Mouse (Mus musculus): ENCODE measurements around the gene Hnrnpk. TPM values are rescaled to one million over a fixed set of nuclear protein-coding genes. Genes with fewer than 3 reads are reported as not detected.
A peak's percentile ranks its signal among the peaks of the same experiment; 100 is the strongest.
"Not testable (repeated sequence)": the region's sequence is repeated elsewhere in the genome, so short reads cannot be mapped to it uniquely, and the experiment has no call there.

Hnrnpk gene
- polyA plus RNA-seq, 1 experiment from 2014 or later, result 1,694 TPM

DNA sequence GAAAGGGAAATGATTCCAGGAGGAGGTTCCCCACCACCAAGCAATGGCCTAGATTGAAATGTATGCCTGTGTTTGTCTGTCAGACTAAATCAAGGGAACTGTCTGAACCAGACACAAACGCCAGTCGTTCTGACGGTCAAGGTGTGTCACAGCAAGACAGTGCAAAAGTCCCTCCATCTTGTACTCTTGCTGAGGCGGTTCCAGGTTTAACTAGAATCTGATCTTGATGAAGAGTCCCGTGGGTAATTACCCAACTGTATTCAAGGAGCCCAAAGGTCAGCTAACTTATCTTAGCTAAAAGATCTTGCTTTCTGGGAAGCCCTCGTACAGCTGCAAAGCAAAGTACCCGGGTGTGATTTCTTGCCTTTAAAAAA is 17.6 kb downstream of the Hnrnpk start:
- Histone ChIP-seq H3K36me3 (peaks cover 31% of the 10 kb centered on the region), H3K4me1 (replicated peaks) (peaks cover 13% of the 10 kb centered on the region), H3K4me3 (peak overlapping the region; percentile 79), H3K4me2 (peak overlapping the region; percentile 92), H3K9ac (peak overlapping the region; percentile 83), H3K27ac (peak overlapping the region; percentile 40; the same call in 1 of the 2 replicates), H3K27me3 (no peaks in the 10 kb centered on the region), H3K9me3 (peaks cover 10% of the 10 kb centered on the region)
- no peak for ATAC-seq (ENCODE audit: low FRiP score)
- WGBS, result 85% methylated on average over 7 of the region's 7 CpGs

DNA sequence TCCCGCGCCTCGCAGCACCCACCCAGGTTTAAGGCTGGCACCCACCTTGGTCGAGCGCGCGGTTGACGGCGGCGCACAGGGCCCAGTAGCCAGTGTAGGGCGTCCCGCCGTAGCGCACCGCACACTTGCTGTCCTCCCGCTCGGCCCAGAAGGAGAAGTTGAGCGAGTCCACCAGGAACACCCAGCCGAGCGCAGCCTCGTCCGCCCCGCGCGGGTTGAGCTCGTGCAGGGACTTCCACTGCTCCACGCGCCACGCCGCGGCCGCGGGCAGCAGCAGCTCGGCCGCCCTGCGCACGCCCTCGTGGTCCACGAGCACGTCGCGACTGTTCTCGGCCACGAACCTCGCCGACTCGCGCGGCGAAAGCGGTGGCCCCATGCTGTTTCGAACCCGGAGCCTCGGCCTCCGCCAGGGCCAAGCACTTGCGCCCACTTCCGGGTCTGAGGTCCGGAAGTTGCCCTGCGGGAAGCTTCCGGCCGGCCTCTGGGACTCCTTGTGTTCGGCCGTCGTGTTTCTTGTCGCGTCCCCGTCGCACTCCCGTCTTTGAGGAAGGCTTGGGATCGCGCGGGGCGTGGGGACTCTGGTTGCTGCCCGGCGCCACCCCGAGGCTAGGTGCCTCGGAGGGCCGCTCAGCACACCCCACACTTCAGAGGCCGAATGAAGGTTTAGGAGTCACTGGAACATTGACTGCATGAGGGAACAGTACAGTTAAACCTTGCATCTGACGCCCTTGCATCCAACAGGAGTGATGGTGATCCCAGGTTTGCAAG is 18.2 kb downstream of the Hnrnpk start, which contains the start of gene 2210016F16Rik:
2210016F16Rik (minus strand) TSS at position 447 of the 768 bp plus-strand sequence.
- ATAC-seq (ENCODE audit: low FRiP score), result peak; percentile 83
- H3K27ac ChIP-seq, result peak within 1 kb of the TSS; percentile 40; the same call in 1 of the 2 replicates

DNA sequence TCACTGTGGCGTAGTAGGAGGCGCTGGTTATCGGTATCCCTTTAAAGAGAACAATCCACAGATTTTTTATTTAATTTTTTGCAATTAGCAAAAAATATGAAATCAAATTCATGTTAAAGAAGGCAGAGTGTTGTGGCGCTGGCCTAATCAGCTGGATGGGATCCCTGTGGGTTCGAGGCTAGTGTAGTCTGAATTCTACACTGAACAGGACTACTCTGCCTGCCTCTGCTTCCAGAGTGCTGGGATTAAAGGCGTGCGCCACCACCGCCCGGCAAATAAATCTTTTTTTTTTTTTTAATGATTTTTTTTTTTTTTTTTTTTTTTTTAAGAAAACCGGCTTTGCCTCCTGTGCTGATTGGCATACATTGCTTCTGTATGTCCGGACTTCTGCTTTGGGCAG is 18.8 kb downstream of the Hnrnpk start:
- peaks cover 13% of the 10 kb centered on the region for H3K4me1 ChIP-seq (replicated peaks)
- ATAC-seq (ENCODE audit: low FRiP score), result 0 out of 2 replicates have a peak, but pooled peaks have one; percentile 29
- H3K27ac ChIP-seq, result no peak overlapping the region
- H3K4me3 ChIP-seq, result peak overlapping the region; percentile 79
- no peaks in the 10 kb centered on the region for H3K27me3 ChIP-seq
- H3K9ac ChIP-seq, result peak overlapping the region; percentile 83
- WGBS, result 48% methylated on average over 11 of the region's 11 CpGs
- peaks cover 33% of the 10 kb centered on the region for H3K36me3 ChIP-seq
- peak overlapping the region; percentile 92 for H3K4me2 ChIP-seq
- H3K9me3 ChIP-seq, result peaks cover 15% of the 10 kb centered on the region

More for the DNA sequence above, 18.2 kb downstream of the Hnrnpk start, which contains the start of gene 2210016F16Rik:
- peak within 1 kb of the TSS; percentile 79 for H3K4me3 ChIP-seq
- H3K27me3 ChIP-seq, result no peaks in the 10 kb centered on the region
- H3K9ac ChIP-seq, result peak within 1 kb of the TSS; percentile 83
- peaks cover 13% of the 10 kb centered on the region for H3K9me3 ChIP-seq
- H3K4me2 ChIP-seq, result peak within 1 kb of the TSS; percentile 92
- peaks cover 13% of the 10 kb centered on the region for H3K4me1 ChIP-seq (replicated peaks)
- peaks cover 31% of the 10 kb centered on the region for H3K36me3 ChIP-seq
- 3% methylated on average over 80 of the region's 80 CpGs for WGBS

DNA sequence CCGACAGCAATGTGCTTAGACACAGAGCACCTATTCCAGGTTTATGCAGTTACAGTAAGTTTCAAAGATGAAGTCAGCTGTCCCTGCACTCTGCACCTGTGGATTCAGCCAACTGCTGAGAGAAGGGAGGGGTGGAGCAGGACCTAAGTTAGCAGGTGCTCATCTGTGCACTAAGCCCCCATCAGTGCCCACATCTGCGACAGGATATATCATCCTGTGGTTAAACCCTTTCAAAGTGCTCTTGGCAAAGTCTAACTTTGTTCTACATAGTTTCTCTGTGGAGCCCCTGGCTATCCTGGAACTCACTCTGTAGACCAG is 30.0 kb downstream of the Hnrnpk start:
- Histone ChIP-seq H3K9ac (no peak overlapping the region), H3K27ac (no peak overlapping the region), H3K9me3 (peaks cover 10% of the 10 kb centered on the region; the same call in 1 of the 2 replicates), H3K4me3 (no peak overlapping the region), H3K27me3 (no peaks in the 10 kb centered on the region), H3K36me3 (no peaks in the 10 kb centered on the region), H3K4me2 (no peak overlapping the region), H3K4me1 (replicated peaks) (no peaks in the 10 kb centered on the region)
- WGBS, result 91% methylated on average over 2 of the region's 2 CpGs
- no peak for ATAC-seq (ENCODE audit: low FRiP score)

DNA sequence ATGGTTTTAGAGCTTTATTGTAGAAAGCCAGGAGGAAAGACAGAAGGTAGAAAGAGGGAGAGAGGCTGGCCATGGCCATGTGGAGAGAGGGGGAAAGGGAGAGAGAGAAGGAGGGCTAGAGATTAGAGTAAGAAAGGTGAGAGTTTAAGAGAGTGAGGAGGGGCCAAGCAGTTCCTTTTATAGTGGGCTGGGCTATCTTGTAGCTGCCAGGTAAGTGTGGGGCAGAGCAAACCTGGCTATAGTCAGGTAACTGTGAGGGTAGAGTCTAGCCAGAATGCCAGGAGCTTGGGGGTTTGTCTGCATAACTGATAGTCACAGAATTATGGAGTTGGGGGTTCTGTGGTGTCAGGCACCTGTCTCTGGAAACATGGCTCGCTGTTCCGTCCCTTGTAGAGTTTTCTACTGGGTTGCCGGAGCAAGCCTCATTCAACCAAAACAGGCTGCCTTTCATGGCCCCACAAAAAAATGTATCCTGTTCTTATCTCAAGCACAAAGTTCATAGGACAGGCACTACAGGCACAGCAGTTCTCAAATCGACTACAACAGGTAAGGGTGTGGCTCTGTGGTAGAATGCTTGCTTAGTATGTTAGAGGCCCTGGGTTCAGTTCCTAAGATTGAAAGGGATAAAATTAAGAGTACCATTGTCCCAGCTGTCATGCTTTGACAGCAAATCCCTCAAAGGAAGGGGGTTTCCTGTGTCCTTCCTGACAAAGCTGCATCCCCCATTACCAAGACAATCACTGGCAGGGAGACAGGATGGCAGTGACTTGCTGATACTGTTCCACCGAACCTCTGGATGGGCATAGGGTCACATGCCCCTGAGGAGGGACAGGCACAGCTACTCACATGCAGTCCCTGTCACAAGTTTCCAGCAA is 30.6 kb downstream of the Hnrnpk start:
- H3K36me3 ChIP-seq, result no peaks in the 10 kb centered on the region
- H3K27me3 ChIP-seq, result no peaks in the 10 kb centered on the region
- H3K9me3 ChIP-seq, result peaks cover 10% of the 10 kb centered on the region; the same call in 1 of the 2 replicates
- no peak for ATAC-seq (ENCODE audit: low FRiP score)
- H3K4me2 ChIP-seq, result no peak overlapping the region
- H3K4me3 ChIP-seq, result no peak overlapping the region
- 79% methylated on average over 5 of the region's 5 CpGs for WGBS
- H3K9ac ChIP-seq, result no peak overlapping the region
- H3K27ac ChIP-seq, result no peak overlapping the region
- no peaks in the 10 kb centered on the region for H3K4me1 ChIP-seq (replicated peaks)

DNA sequence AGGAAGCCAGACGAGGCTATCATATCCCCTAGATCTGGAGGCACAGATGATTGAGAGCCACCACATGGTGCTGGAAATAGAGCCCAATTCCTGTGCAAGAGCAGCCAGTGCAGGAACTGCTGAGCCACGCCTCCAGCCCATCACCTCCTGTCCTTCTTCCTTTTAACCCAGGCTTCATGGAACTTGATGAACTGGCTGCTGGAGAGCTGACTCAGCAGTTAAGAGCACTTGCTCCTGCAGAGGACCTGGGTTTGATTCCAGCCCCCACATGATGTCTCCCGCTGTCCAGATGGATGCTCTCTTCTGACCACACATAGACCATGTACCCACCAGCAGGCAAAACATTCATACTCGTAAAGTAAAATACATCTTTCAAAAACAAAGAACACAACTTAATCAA is 34.3 kb downstream of the Hnrnpk start:
- no peak overlapping the region for H3K4me2 ChIP-seq
- no peak overlapping the region for H3K9ac ChIP-seq
- H3K4me3 ChIP-seq, result no peak overlapping the region
- 74% methylated on average over 4 of the region's 4 CpGs for WGBS
- H3K9me3 ChIP-seq, result no peaks in the 10 kb centered on the region
- H3K4me1 ChIP-seq (replicated peaks), result no peaks in the 10 kb centered on the region
- ATAC-seq (ENCODE audit: low FRiP score), result no peak
- no peaks in the 10 kb centered on the region for H3K36me3 ChIP-seq
- no peak overlapping the region for H3K27ac ChIP-seq
- H3K27me3 ChIP-seq, result no peaks in the 10 kb centered on the region

DNA sequence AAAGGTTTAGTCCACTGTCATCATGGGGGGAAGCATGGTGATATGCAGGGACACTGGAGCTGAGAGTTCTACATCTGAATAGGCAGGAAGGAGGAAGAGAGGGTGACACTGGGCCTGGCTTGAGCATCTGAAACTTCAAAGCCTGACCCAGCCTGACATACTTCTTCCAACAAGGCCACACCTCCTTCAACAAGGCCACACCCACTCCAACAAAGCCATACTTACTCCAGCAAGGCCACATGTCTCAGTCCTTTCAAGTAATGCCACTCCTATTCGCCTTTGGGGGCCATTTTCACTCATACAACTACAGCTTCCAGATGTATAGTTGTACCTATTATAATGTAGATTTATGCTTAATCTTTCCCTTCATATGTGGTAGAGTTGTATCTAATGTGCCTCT is 35.5 kb downstream of the Hnrnpk start:
- Histone ChIP-seq H3K27me3 (no peaks in the 10 kb centered on the region), H3K4me2 (no peak overlapping the region), H3K4me1 (replicated peaks) (no peaks in the 10 kb centered on the region), H3K9ac (no peak overlapping the region), H3K9me3 (no peaks in the 10 kb centered on the region), H3K4me3 (no peak overlapping the region), H3K27ac (no peak overlapping the region), H3K36me3 (no peaks in the 10 kb centered on the region)
- 69% methylated on average over 1 of the region's 1 CpGs for WGBS
- no peak for ATAC-seq (ENCODE audit: low FRiP score)

DNA sequence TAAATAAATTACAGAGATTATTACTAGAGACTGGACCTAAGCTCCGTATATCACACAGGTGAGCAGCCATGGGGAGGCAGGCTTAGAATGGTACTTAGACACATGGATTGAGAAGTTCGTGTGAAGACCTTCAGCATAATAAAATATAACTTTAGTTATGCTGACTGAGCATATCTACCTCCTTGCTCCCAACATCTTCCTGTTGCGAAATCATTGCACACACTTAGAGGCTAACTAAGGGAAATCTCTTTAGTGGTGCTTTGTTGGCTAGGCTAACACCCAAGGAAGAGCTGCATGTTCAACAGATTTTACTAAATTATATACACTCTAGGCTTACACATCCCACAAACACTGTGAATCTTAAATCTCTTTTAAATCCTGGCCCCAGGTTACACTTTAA is 36.8 kb downstream of the Hnrnpk start:
- no peak overlapping the region for H3K4me3 ChIP-seq
- no peaks in the 10 kb centered on the region for H3K27me3 ChIP-seq
- H3K36me3 ChIP-seq, result no peaks in the 10 kb centered on the region
- no peak overlapping the region for H3K27ac ChIP-seq
- H3K4me1 ChIP-seq (replicated peaks), result no peaks in the 10 kb centered on the region
- 88% methylated on average over 3 of the region's 3 CpGs for WGBS
- H3K4me2 ChIP-seq, result no peak overlapping the region
- 0 out of 2 replicates have a peak, but pooled peaks cover 4% of the 10 kb centered on the region for H3K9me3 ChIP-seq
- no peak overlapping the region for H3K9ac ChIP-seq
- ATAC-seq (ENCODE audit: low FRiP score), result no peak

DNA sequence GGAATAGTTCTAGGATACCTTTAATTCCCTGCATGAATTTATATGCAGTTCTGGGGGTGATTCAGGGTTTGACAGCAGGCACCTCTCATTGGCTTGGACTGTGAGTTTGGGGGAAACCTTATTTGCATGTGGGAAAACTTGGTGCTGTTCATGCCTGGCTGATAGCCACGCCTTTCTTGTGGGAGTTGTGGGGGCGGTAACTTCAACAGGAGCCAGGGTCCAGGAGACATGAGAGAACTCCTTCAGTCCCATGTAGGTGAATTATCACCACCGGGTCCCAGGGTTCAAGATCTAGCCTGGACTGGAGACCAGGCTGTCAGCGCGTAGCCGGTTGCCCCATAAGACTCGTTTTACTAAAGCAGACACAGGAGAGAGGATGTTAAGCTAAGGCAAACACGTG is 38.0 kb downstream of the Hnrnpk start:
- not testable (repeated sequence) for H3K4me2 ChIP-seq; H3K27ac ChIP-seq; H3K9me3 ChIP-seq; H3K4me1 ChIP-seq (replicated peaks); ATAC-seq (ENCODE audit: low FRiP score); H3K4me3 ChIP-seq; H3K36me3 ChIP-seq; H3K27me3 ChIP-seq; H3K9ac ChIP-seq
- 86% methylated on average over 8 of the region's 8 CpGs for WGBS

DNA sequence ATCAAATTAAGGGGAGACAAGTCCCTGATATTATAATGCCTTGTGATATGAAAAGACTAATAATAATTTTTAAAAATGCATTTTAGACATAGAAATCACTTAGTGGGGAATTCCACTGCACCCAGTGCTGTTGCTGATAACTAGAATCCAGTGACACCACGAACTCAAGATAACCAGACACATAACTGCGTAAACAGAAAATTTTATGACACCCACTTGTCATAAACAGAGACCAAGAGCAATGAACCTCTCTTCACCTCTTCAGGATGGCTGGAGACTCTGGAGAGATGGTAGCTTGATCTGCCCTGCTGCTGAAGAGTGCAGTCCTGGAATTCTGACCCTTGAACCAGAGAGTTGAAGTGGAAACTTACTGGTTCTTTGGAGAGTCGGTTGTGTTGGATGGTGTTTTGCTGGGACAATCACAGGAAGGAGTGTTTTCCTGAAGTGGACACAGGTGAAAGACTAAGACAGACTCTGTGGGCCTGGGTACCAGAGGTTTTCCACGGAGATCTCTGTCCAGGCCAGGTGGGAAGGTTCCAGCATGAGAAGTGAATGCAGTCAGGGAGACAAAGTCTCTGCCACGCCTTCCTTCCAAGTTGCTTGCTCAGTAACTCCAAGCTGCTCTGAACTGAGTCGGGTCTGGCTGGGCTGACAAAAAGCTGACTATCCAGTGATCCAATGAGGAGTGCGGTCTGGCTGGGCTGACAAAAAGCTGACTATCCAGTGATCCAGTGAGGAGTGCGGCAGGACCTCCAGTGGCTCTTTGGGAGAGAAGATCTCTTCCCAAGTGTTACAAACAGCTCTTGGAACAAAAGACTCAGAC is 38.6 kb downstream of the Hnrnpk start:
- ATAC-seq (ENCODE audit: low FRiP score), result no peak
- WGBS, result 81% methylated on average over 8 of the region's 8 CpGs
- Histone ChIP-seq H3K9me3 (0 out of 2 replicates have a peak, but pooled peaks cover 4% of the 10 kb centered on the region), H3K4me3 (no peak overlapping the region), H3K27me3 (no peaks in the 10 kb centered on the region), H3K36me3 (no peaks in the 10 kb centered on the region), H3K4me1 (replicated peaks) (no peaks in the 10 kb centered on the region), H3K9ac (no peak overlapping the region), H3K27ac (no peak overlapping the region), H3K4me2 (no peak overlapping the region)

DNA sequence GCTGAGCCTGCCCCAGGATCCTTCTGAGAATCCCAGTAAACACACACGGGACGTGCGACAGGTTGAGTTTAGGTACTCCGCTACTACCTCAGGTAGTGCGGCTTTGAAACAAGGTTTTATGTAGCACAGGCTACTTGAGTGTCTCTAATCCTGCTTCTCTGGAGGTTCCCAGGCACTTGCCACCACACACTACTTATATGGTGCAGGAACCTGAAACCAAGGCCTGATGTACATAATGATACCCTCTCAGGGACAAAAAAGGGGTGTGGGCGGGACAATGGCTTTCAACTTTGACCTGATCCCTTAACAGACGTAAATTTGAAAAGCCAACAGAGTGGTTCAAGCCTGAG is 43.9 kb downstream of the Hnrnpk start:
- Histone ChIP-seq H3K4me2 (peak overlapping the region; percentile 90), H3K9ac (peak overlapping the region; percentile 80; the same call in 1 of the 2 replicates), H3K4me1 (replicated peaks) (peaks cover 3% of the 10 kb centered on the region), H3K36me3 (no peaks in the 10 kb centered on the region), H3K4me3 (peak overlapping the region; percentile 70), H3K27me3 (peaks cover 8% of the 10 kb centered on the region; the same call in 1 of the 2 replicates), H3K9me3 (0 out of 2 replicates have a peak, but pooled peaks cover 4% of the 10 kb centered on the region), H3K27ac (no peak overlapping the region)
- ATAC-seq (ENCODE audit: low FRiP score), result peak; percentile 77; the same call in 1 of the 2 replicates
- WGBS, result 3% methylated on average over 7 of the region's 7 CpGs

Data from hindbrain, embryonic 13.5 days (tissue).